Mouse (Mus musculus) heart, adult 2 months (tissue): ENCODE data around the gene Scaf4. TPM values are rescaled to one million over a fixed set of nuclear protein-coding genes. Genes with fewer than 3 reads are reported as not detected.

Experiments used
- DNase-seq, 2 experiments: peaks; one replicate each; pipeline ENCODE4 v3.0.0; 2021
- H3K27ac ChIP-seq: fragments of 200-600 bp; 2 replicates; pipeline ENCODE4 v1.8.1; 2022
- H3K27me3 ChIP-seq: fragments of 200-500 bp; 2 replicates; pipeline ENCODE4 v1.6.1; 2012; ENCODE audit warnings: mild to moderate bottlenecking, low read length, inconsistent platforms, mixed read lengths; ENCODE audit not compliant: control insufficient read depth, insufficient read depth
- H3K36me3 ChIP-seq: fragments of 200-500 bp; 2 replicates; pipeline ENCODE4 v1.6.1; 2012; ENCODE audit warnings: low read length, inconsistent platforms; ENCODE audit not compliant: control insufficient read depth, insufficient read depth
- H3K4me1 ChIP-seq: fragments of 200-500 bp; 2 replicates; pipeline ENCODE4 v1.6.1; 2011; ENCODE audit warnings: low read length; ENCODE audit not compliant: control insufficient read depth, insufficient read depth
- H3K4me3 ChIP-seq: fragments of 200-600 bp; 2 replicates; pipeline ENCODE4 v1.8.1; 2022
- H3K79me2 ChIP-seq: fragments of 200-500 bp; replicated peaks from 2 replicates; pipeline ENCODE4 v1.6.1; 2012; ENCODE audit warnings: mild to moderate bottlenecking, inconsistent platforms, low read length, moderate library complexity, mixed read lengths; ENCODE audit not compliant: control insufficient read depth, insufficient read depth
- H3K9ac ChIP-seq: fragments of 200-500 bp; 2 replicates; pipeline ENCODE4 v1.6.1; 2012; ENCODE audit warnings: low read depth, mild to moderate bottlenecking, control low read depth, inconsistent platforms, low read length, mixed read lengths
- CTCF ChIP-seq: fragments of 200-600 bp; IDR thresholded peaks from 2 replicates; pipeline ENCODE4 v1.8.1; 2022; ENCODE audit warnings: antibody characterized with exemption, mild to moderate bottlenecking, moderate library complexity
- EP300 ChIP-seq: fragments of 200-500 bp; IDR thresholded peaks from 2 replicates; pipeline ENCODE4 v1.6.1; 2011; ENCODE audit warnings: low read depth, low read length, control low read depth; ENCODE audit not compliant: insufficient read depth
- POLR2A ChIP-seq: fragments of 200-500 bp; IDR thresholded peaks from 2 replicates; pipeline ENCODE4 v1.6.1; 2011; ENCODE audit warnings: mild to moderate bottlenecking, low read depth, low read length, control low read depth; ENCODE audit not compliant: insufficient read depth
- WGBS: fragments of 180-500 bp; shearing (Covaris S2); methylation state at CpG from one replicate; pipeline ENCODE4 v1.1.7; 2018; 5-methylcytosine and 5-hydroxymethylcytosine counted together
- intact Hi-C: fragments of 180-260 bp; cut with DNase I; formaldehyde crosslinking; loops from one replicate; pipeline ENCODE4 v1.15.1; 2025
- polyA plus RNA-seq: library from polyadenylated mRNA; depleted of rRNA; stranded (reverse); fragments of >200 nt; gene quantifications from 2 replicates; pipeline ENCODE4 v1.2.3, GENCODE M21; 2012
- total RNA-seq, 2 experiments: library from RNA; stranded (reverse); gene quantifications; 2 replicates each; pipeline ENCODE4 v1.2.3; 2021

Gene Scaf4
- total and polyA plus RNA-seq, 3 experiments: 17.8 to 19.9 (median 18.8) TPM

GRCm38 (mm10) chr16:90241875-90242274, 42.4 kb downstream of the Scaf4 start:
- H3K27ac ChIP-seq: no peak overlapping the region
- TF ChIP-seq POLR2A (no peak), EP300 (no peak), CTCF (no peak)
- 90% methylated on average over 4 of the region's 4 CpGs for WGBS
- no peak overlapping the region for H3K4me3 ChIP-seq
- H3K4me1 ChIP-seq: no peaks in the 10 kb centered on the region
- DNase-seq: no peak
- peaks cover 2% of the 10 kb centered on the region for H3K36me3 ChIP-seq
- no peak overlapping the region for H3K9ac ChIP-seq
- H3K27me3 ChIP-seq: no peaks in the 10 kb centered on the region
- no peaks in the 10 kb centered on the region for H3K79me2 ChIP-seq
- intact Hi-C loops: no loop called here

- Histone ChIP-seq H3K9ac (no peak overlapping the region), H3K36me3 (peaks cover 2% of the 10 kb centered on the region), H3K79me2 (no peaks in the 10 kb centered on the region), H3K27me3 (no peaks in the 10 kb centered on the region), H3K4me3 (no peak overlapping the region), H3K27ac (no peak overlapping the region), H3K4me1 (no peaks in the 10 kb centered on the region)
- DNase-seq: no peak
- intact Hi-C loops: no loop called here
- TF ChIP-seq CTCF: no peak
- no peak for TF ChIP-seq EP300
- WGBS: 81% methylated on average over 6 of the region's 6 CpGs
Observed at GRCm38 (mm10) chr16:90239128-90239746, 45.1 kb downstream of the Scaf4 start.

GRCm38 (mm10) chr16:90235188-90235587, 49.1 kb downstream of the Scaf4 start:
- 62% methylated on average over 3 of the region's 3 CpGs for WGBS

GRCm38 (mm10) chr16:90234617-90235016, 49.7 kb downstream of the Scaf4 start:
- Histone ChIP-seq H3K4me3 (no peak overlapping the region), H3K79me2 (no peaks in the 10 kb centered on the region), H3K9ac (no peak overlapping the region), H3K4me1 (no peaks in the 10 kb centered on the region), H3K27me3 (no peaks in the 10 kb centered on the region), H3K36me3 (no peaks in the 10 kb centered on the region), H3K27ac (no peak overlapping the region)
- intact Hi-C loops: no loop called here
- no peak for DNase-seq
- TF ChIP-seq POLR2A (no peak), EP300 (no peak), CTCF (no peak)
- WGBS: 27% methylated on average over 6 of the region's 6 CpGs

More at GRCm38 (mm10) chr16:90235188-90235587, 49.1 kb downstream of the Scaf4 start:
- Histone ChIP-seq H3K27me3 (no peaks in the 10 kb centered on the region), H3K4me3 (no peak overlapping the region), H3K27ac (no peak overlapping the region), H3K4me1 (no peaks in the 10 kb centered on the region), H3K36me3 (no peaks in the 10 kb centered on the region), H3K9ac (no peak overlapping the region), H3K79me2 (no peaks in the 10 kb centered on the region)
- TF ChIP-seq CTCF (peak; percentile 25; the same call in 1 of the 2 replicates), POLR2A (no peak), EP300 (no peak)
- DNase-seq: no peak
- intact Hi-C loops: no loop called here

- no peaks in the 10 kb centered on the region for H3K79me2 ChIP-seq
- no peak overlapping the region for H3K27ac ChIP-seq
- H3K9ac ChIP-seq: no peak overlapping the region
- H3K4me3 ChIP-seq: no peak overlapping the region
- no peaks in the 10 kb centered on the region for H3K4me1 ChIP-seq
- WGBS: 95% methylated on average over 10 of the region's 10 CpGs
- DNase-seq: no peak
- no peaks in the 10 kb centered on the region for H3K27me3 ChIP-seq
- H3K36me3 ChIP-seq: no peaks in the 10 kb centered on the region
- intact Hi-C loops: no loop called here
- TF ChIP-seq EP300 (no peak), CTCF (no peak), POLR2A (no peak)
Observed at GRCm38 (mm10) chr16:90233702-90234101, 50.6 kb downstream of the Scaf4 start.

- Histone ChIP-seq H3K27me3 (no peaks in the 10 kb centered on the region), H3K27ac (no peak overlapping the region), H3K9ac (no peak overlapping the region), H3K79me2 (no peaks in the 10 kb centered on the region), H3K36me3 (peaks cover 2% of the 10 kb centered on the region; the same call in 1 of the 2 replicates), H3K4me1 (no peaks in the 10 kb centered on the region), H3K4me3 (no peak overlapping the region)
- 92% methylated on average over 7 of the region's 7 CpGs for WGBS
- DNase-seq: no peak
- intact Hi-C loops: no loop called here
- TF ChIP-seq POLR2A: no peak
- no peak for TF ChIP-seq CTCF
- TF ChIP-seq EP300: no peak
Observed at GRCm38 (mm10) chr16:90231302-90231701, 53.0 kb downstream of the Scaf4 start.
